Mouse (Mus musculus): ENCODE results near the gene Cacng4. TPM values are rescaled to one million over a fixed set of nuclear protein-coding genes. Genes with fewer than 3 reads are reported as not detected.

Gene Cacng4
- polyA plus RNA-seq, 1 experiment from 2014 or later, result 30.0 TPM

Other genes starting within 250 kb of the Cacng4 start
- gene Helz, start 246.6 kb downstream of the Cacng4 start, polyA plus RNA-seq (2014; fragmentation: Nextera tagmentation; extraction: Ambion mirVana), result 23.5 and 24.5 TPM in 2 replicates
- 1.8 and 2.8 TPM in 2 replicates for gene Cacng1, start 78.0 kb downstream of the Cacng4 start, polyA plus RNA-seq (2014; fragmentation: Nextera tagmentation; extraction: Ambion mirVana)
- gene Cacng5, start 120.5 kb upstream of the Cacng4 start, polyA plus RNA-seq (2014; fragmentation: Nextera tagmentation; extraction: Ambion mirVana), result 2.7 and 3.8 TPM in 2 replicates